Mouse (Mus musculus): ENCODE measurements around the gene Sh3rf3. TPM values are rescaled to one million over a fixed set of nuclear protein-coding genes. Genes with fewer than 3 reads are reported as not detected.

The Sh3rf3 gene
- polyA plus RNA-seq, 1 experiment: 1.5 TPM

GRCm38 (mm10) chr10:58848127-58848526 lies 35.0 kb downstream of the Sh3rf3 start:
- Histone ChIP-seq H3K27me3 (ENCODE audit: control insufficient read depth, insufficient read depth, low read length) (no peaks in the 10 kb centered on the region), H3K4me1 (ENCODE audit: control insufficient read depth, insufficient read depth, insufficient read length) (no peaks in the 10 kb centered on the region)
- WGBS: 88% methylated on average over 5 of the region's 5 CpGs

GRCm38 (mm10) chr10:58848536-58848935 lies 35.4 kb downstream of the Sh3rf3 start:
- no peak for TF ChIP-seq POLR2A (IDR thresholded peaks at IDR 0.05; ENCODE audit: low read depth, low read length)
- no peak for TF ChIP-seq CTCF (IDR thresholded peaks at IDR 0.05; ENCODE audit: extremely low read depth, insufficient read depth, insufficient read length, insufficient replicate concordance)
- DNase-seq (ENCODE audit: low read depth in 1 of 2, low spot score in 2 of 2): no peak
- H3K4me1 ChIP-seq (ENCODE audit: control insufficient read depth, insufficient read depth, insufficient read length): no peaks in the 10 kb centered on the region
- H3K27me3 ChIP-seq (ENCODE audit: control insufficient read depth, insufficient read depth, low read length): no peaks in the 10 kb centered on the region
- 81% methylated on average over 6 of the region's 6 CpGs for WGBS
- no peak overlapping the region for H3K4me3 ChIP-seq (ENCODE audit: extremely low read depth, insufficient read depth, insufficient read length)
- no peak overlapping the region for H3K27ac ChIP-seq (ENCODE audit: insufficient read depth, low read length)
- H3K36me3 ChIP-seq (ENCODE audit: control insufficient read depth, insufficient read depth, low read length): no peaks in the 10 kb centered on the region

More at GRCm38 (mm10) chr10:58848127-58848526, 35.0 kb downstream of the Sh3rf3 start:
- Histone ChIP-seq H3K36me3 (ENCODE audit: control insufficient read depth, insufficient read depth, low read length) (no peaks in the 10 kb centered on the region), H3K27ac (ENCODE audit: insufficient read depth, low read length) (no peak overlapping the region), H3K4me3 (ENCODE audit: extremely low read depth, insufficient read depth, insufficient read length) (no peak overlapping the region)
- TF ChIP-seq POLR2A (IDR thresholded peaks at IDR 0.05; ENCODE audit: low read depth, low read length) (no peak), CTCF (IDR thresholded peaks at IDR 0.05; ENCODE audit: extremely low read depth, insufficient read depth, insufficient read length, insufficient replicate concordance) (no peak)
- no peak for DNase-seq (ENCODE audit: low read depth in 1 of 2, low spot score in 2 of 2)

GRCm38 (mm10) chr10:58854548-58855198 lies 41.5 kb downstream of the Sh3rf3 start:
- 39% methylated on average over 14 of the region's 14 CpGs for WGBS
- H3K4me1 ChIP-seq (ENCODE audit: control insufficient read depth, insufficient read depth, insufficient read length): no peaks in the 10 kb centered on the region
- H3K27me3 ChIP-seq (ENCODE audit: control insufficient read depth, insufficient read depth, low read length): no peaks in the 10 kb centered on the region
- DNase-seq (ENCODE audit: low read depth in 1 of 2, low spot score in 2 of 2): no peak
- TF ChIP-seq CTCF (IDR thresholded peaks at IDR 0.05; ENCODE audit: extremely low read depth, insufficient read depth, insufficient read length, insufficient replicate concordance) (no peak), POLR2A (IDR thresholded peaks at IDR 0.05; ENCODE audit: low read depth, low read length) (no peak)
- no peak overlapping the region for H3K4me3 ChIP-seq (ENCODE audit: extremely low read depth, insufficient read depth, insufficient read length)
- H3K27ac ChIP-seq (ENCODE audit: insufficient read depth, low read length): no peak overlapping the region
- no peaks in the 10 kb centered on the region for H3K36me3 ChIP-seq (ENCODE audit: control insufficient read depth, insufficient read depth, low read length)

GRCm38 (mm10) chr10:58855199-58855751 lies 42.1 kb downstream of the Sh3rf3 start:
- Histone ChIP-seq H3K4me3 (ENCODE audit: extremely low read depth, insufficient read depth, insufficient read length) (no peak overlapping the region), H3K27me3 (ENCODE audit: control insufficient read depth, insufficient read depth, low read length) (no peaks in the 10 kb centered on the region), H3K36me3 (ENCODE audit: control insufficient read depth, insufficient read depth, low read length) (no peaks in the 10 kb centered on the region), H3K4me1 (ENCODE audit: control insufficient read depth, insufficient read depth, insufficient read length) (no peaks in the 10 kb centered on the region), H3K27ac (ENCODE audit: insufficient read depth, low read length) (no peak overlapping the region)
- no peak for DNase-seq (ENCODE audit: low read depth in 1 of 2, low spot score in 2 of 2)
- TF ChIP-seq CTCF (IDR thresholded peaks at IDR 0.05; ENCODE audit: extremely low read depth, insufficient read depth, insufficient read length, insufficient replicate concordance) (no peak), POLR2A (IDR thresholded peaks at IDR 0.05; ENCODE audit: low read depth, low read length) (no peak)
- WGBS: 72% methylated on average over 5 of the region's 5 CpGs

- no peaks in the 10 kb centered on the region for H3K36me3 ChIP-seq (ENCODE audit: control insufficient read depth, insufficient read depth, low read length)
- DNase-seq (ENCODE audit: low read depth in 1 of 2, low spot score in 2 of 2): no peak
- TF ChIP-seq CTCF (IDR thresholded peaks at IDR 0.05; ENCODE audit: extremely low read depth, insufficient read depth, insufficient read length, insufficient replicate concordance): no peak
- TF ChIP-seq POLR2A (IDR thresholded peaks at IDR 0.05; ENCODE audit: low read depth, low read length): no peak
- WGBS: 78% methylated on average over 9 of the region's 9 CpGs
- no peaks in the 10 kb centered on the region for H3K27me3 ChIP-seq (ENCODE audit: control insufficient read depth, insufficient read depth, low read length)
- no peak overlapping the region for H3K27ac ChIP-seq (ENCODE audit: insufficient read depth, low read length)
- no peaks in the 10 kb centered on the region for H3K4me1 ChIP-seq (ENCODE audit: control insufficient read depth, insufficient read depth, insufficient read length)
- H3K4me3 ChIP-seq (ENCODE audit: extremely low read depth, insufficient read depth, insufficient read length): no peak overlapping the region
These were observed 42.7 kb downstream of the Sh3rf3 start for GRCm38 (mm10) chr10:58855814-58856213.

GRCm38 (mm10) chr10:58856742-58857141 lies 43.6 kb downstream of the Sh3rf3 start:
- DNase-seq (ENCODE audit: low read depth in 1 of 2, low spot score in 2 of 2): no peak
- Histone ChIP-seq H3K4me3 (ENCODE audit: extremely low read depth, insufficient read depth, insufficient read length) (no peak overlapping the region), H3K27me3 (ENCODE audit: control insufficient read depth, insufficient read depth, low read length) (no peaks in the 10 kb centered on the region), H3K27ac (ENCODE audit: insufficient read depth, low read length) (no peak overlapping the region), H3K4me1 (ENCODE audit: control insufficient read depth, insufficient read depth, insufficient read length) (no peaks in the 10 kb centered on the region), H3K36me3 (ENCODE audit: control insufficient read depth, insufficient read depth, low read length) (no peaks in the 10 kb centered on the region)
- TF ChIP-seq POLR2A (IDR thresholded peaks at IDR 0.05; ENCODE audit: low read depth, low read length): no peak
- no peak for TF ChIP-seq CTCF (IDR thresholded peaks at IDR 0.05; ENCODE audit: extremely low read depth, insufficient read depth, insufficient read length, insufficient replicate concordance)

GRCm38 (mm10) chr10:58864735-58865134 lies 51.6 kb downstream of the Sh3rf3 start:
- no peaks in the 10 kb centered on the region for H3K36me3 ChIP-seq (ENCODE audit: control insufficient read depth, insufficient read depth, low read length)
- 89% methylated on average over 2 of the region's 2 CpGs for WGBS
- H3K4me3 ChIP-seq (ENCODE audit: extremely low read depth, insufficient read depth, insufficient read length): no peak overlapping the region
- TF ChIP-seq CTCF (IDR thresholded peaks at IDR 0.05; ENCODE audit: extremely low read depth, insufficient read depth, insufficient read length, insufficient replicate concordance): no peak
- no peak for TF ChIP-seq POLR2A (IDR thresholded peaks at IDR 0.05; ENCODE audit: low read depth, low read length)
- no peak overlapping the region for H3K27ac ChIP-seq (ENCODE audit: insufficient read depth, low read length)
- no peaks in the 10 kb centered on the region for H3K27me3 ChIP-seq (ENCODE audit: control insufficient read depth, insufficient read depth, low read length)
- DNase-seq (ENCODE audit: low read depth in 1 of 2, low spot score in 2 of 2): no peak
- H3K4me1 ChIP-seq (ENCODE audit: control insufficient read depth, insufficient read depth, insufficient read length): no peaks in the 10 kb centered on the region

Data from spleen, adult 2 months (tissue).